Mouse (Mus musculus) gastrocnemius, postnatal 14 days (tissue): ENCODE measurements around the gene Plcxd3. TPM values are rescaled to one million over a fixed set of nuclear protein-coding genes. Genes with fewer than 3 reads are reported as not detected.
"Not testable (repeated sequence)": the region's sequence is repeated elsewhere in the genome, so short reads cannot be mapped to it uniquely, and the experiment has no call there.

Experiments used
- DNase-seq: peaks from one replicate; pipeline ENCODE4 v3.0.0; 2021; ENCODE audit warnings: mixed read lengths
- intact Hi-C: fragments of 180-260 bp; cut with DNase I; formaldehyde crosslinking; loops from one replicate; pipeline ENCODE4 v1.15.1; 2025; ENCODE audit warnings: low total_unique reads
- total RNA-seq, 2 experiments: library from RNA; stranded (reverse); gene quantifications; 2 replicates each; pipeline ENCODE4 v1.2.3; 2021

Plcxd3 gene
- total RNA-seq, 2 experiments from 2014 or later, result 0.27 TPM; not detected in 1

DNA sequence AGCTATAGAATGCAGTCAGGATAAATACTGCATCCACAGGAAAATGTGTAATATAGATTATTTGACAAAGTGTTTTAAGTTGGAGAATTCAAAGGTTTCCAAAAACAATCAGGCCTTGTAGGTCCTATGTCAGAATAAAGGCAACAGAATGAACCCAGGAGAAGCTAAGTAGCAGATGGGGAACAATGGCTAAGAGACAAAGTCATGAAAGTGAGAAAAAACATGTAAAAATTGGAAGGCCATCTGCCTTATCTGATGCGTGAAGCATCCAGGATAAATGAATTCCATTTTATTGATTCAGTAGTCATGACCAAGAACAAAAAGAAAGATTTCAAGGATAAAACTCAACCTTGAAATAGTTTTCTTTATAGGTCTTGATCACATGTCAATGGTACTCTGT lies 139.4 kb downstream of the Plcxd3 start:
- intact Hi-C loops, result no loop called here
- DNase-seq, result no peak

DNA sequence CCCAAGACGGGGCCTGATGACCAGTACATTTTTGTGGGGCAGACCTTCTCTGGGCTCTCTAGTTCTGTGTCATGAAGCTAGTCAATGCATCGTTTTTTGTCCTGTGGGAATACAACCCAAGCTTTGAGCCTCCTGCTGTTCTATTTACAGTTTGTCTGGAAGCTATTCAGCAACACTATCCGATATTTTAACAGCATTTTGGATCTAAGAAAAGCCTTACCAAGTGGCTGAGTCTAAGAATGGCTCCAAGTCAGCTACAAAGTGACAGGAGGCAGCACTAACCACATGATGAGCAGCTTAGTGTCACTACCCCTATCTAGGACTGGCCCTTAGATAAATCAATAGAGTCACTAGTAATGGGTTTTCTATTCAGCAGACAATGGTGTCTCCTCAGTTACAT lies 149.3 kb downstream of the Plcxd3 start:
- no peak for DNase-seq
- intact Hi-C loops, result no loop called here

DNA sequence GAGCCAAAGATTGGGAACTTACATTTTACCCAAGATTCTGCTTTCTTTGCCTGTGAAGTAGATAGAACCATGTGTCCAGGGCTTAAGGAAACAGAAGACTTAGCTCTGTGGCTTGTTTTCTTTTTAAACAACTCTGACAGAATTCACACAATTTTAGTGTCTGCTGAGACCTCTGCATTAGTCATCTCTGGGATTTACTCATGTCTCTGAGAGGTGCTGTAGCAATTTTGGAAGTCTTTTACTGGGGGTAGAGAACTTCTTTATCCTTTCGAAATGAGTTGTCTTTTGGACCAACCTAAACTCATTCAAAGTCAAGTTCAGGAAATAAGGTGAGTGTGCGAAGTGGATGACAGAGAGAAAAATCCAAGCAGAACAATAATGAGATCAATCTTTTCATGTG lies 158.4 kb downstream of the Plcxd3 start:
- no peak for DNase-seq
- intact Hi-C loops, result no loop called here

DNA sequence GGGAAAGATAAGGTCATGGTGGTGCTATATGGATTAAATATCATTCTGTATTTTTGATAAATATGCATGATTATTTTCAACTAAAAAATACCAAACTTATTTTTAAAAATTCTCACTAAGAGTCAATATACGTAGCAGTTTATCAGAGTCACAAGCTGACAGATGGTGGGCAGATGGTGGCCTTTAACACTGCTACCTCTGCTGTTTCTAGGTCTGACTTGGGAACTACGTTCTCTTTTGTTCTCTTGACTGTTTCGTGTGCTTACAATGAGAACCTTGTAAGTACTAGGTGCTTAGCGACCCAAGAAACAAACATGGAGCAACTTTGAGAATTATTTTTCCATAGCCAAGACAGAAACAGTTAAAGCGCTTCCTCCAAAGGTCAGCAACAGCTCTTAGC lies 183.8 kb downstream of the Plcxd3 start:
- intact Hi-C loops, result no loop called here
- no peak for DNase-seq

DNA sequence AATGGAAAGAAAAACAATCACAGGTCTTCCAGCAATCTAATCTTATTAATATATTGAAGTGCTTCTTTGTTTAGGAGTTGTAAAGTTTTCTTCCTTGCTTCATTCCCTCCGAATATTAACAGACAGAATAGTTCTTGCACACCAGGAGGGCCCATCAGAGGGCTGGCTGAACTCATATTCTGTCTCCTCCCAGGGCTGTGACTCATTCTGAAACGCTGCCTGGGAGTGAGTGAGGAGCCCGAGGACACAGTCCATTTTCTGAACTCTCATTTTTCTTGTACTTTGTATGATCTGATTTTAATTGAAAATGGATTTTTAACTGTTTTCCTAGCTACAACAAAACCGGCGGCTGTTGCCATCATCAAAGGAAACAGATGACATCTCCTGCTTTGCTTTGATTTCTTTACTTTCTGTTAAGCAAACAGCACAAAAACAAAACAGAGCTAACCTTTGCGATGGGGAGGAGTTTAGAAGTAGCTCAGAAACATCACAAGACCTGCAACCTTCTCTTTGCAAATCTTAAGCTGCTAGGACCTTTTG lies 186.2 kb downstream of the Plcxd3 start:
- intact Hi-C loops, result no loop called here

DNA sequence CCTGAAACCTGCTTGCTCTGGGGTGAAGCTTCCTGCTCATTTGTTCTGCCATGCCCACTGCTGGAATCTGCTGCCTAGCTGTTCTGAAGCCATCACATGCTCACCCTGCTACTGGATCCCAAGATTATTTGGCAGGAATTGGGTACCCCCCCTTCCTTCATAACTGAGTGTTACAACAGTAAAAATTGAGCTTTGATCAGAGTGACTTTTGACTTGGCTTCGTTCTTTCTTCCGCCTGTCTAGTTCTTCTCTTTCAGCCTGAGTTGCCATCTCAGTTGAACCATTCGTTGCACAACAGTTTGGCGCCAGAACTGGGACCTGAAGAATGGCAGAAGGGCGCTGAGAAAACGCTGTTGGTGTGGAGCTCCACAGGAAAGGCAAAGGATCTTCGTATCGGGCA lies 220.2 kb downstream of the Plcxd3 start:
- DNase-seq, intact Hi-C loops: not testable (repeated sequence)

More for the DNA sequence above, 186.2 kb downstream of the Plcxd3 start:
- DNase-seq, result peak; percentile 18

DNA sequence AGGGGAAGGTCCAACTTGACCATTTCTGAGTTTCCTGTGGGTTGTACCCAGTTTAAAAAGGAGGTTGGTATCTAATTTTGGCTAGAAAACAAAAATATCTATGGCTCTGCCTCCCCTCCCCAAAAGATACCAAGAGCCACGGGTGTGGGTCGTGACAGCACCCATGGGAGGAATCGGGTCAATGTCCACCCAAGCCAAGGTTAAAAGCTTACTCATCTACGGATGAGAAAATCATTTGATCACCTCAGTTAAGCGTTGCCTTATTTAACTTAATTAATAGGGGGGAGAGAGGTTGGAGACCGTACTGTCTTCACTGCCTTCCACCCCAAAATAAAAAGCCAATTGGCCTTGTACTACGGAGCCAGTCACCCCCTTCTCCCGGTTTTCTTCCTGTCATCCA lies 223.4 kb downstream of the Plcxd3 start:
- DNase-seq, intact Hi-C loops: not testable (repeated sequence)

DNA sequence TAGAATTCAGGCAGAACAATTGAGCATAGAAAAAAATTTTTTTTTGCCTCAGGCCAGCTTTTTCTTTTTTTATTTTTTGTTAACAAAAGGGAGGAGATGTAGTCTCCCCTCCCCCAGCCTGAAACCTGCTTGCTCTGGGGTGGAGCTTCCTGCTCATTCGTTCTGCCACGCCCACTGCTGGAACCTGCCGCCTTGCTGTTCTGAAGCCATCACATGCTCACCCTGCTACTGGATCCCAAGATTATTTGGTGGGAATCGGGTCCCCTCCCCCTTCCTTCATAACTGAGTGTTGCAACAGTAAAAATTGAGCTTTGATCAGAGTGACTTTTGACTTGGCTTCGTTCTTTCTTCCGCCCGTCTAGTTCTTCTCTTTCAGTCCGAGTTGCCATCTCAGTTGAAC lies 224.0 kb downstream of the Plcxd3 start:
- DNase-seq, intact Hi-C loops: not testable (repeated sequence)

DNA sequence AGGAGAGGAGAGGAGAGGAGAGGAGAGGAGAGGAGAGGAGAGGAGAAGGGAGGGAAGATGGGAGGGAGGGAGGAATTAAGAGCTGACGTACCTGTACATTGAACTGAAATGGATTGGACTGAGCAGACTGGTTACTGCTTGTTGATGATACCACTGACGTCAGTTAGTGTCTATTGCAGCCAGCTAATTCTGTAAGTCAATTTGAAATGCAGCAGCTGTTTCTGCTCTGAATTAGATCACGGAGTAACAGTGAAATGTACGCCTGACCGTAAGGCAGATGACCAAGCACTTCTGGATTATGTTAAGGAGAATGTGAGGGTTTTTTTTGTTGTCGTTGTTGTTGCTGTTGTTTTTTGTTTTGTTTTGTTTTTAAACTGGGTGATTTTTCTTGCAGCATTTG lies 230.3 kb downstream of the Plcxd3 start:
- intact Hi-C loops, result no loop called here
- DNase-seq, result no peak
